Mouse (Mus musculus) intestine, postnatal 0 days (tissue): Measurements from ENCODE around the gene D7Ertd443e. TPM values are rescaled to one million over a fixed set of nuclear protein-coding genes. Genes with fewer than 3 reads are reported as not detected.

Experiments used
- ATAC-seq: fragments of 200-750 bp; cut with Nextera tagmentation; 2 replicates; pipeline ENCODE4 v1.8.0; 2017; ENCODE audit warnings: mild to moderate bottlenecking, moderate TSS enrichment, moderate library complexity
- H3K27ac ChIP-seq: fragments of 300-500 bp; sonication (generic); 2 replicates; pipeline ENCODE4 v1.5.1; 2014; ENCODE audit warnings: mild to moderate bottlenecking, low read depth, low read length, moderate library complexity
- H3K27me3 ChIP-seq: fragments of 300-500 bp; sonication (generic); replicated peaks from 2 replicates; pipeline ENCODE4 v1.6.1; 2014; ENCODE audit warnings: low read length, mixed read lengths; ENCODE audit not compliant: control insufficient read depth, insufficient read depth
- H3K36me3 ChIP-seq: fragments of 300-500 bp; sonication (generic); 2 replicates; pipeline ENCODE4 v1.6.1; 2014; ENCODE audit warnings: mild to moderate bottlenecking, moderate library complexity; ENCODE audit not compliant: control insufficient read depth, insufficient read depth
- H3K4me1 ChIP-seq: fragments of 300-500 bp; sonication (generic); replicated peaks from 2 replicates; pipeline ENCODE4 v1.6.1; 2014; ENCODE audit warnings: antibody characterized with exemption, low read length, mixed read lengths; ENCODE audit not compliant: control insufficient read depth, insufficient read depth
- H3K4me2 ChIP-seq: fragments of 300-500 bp; sonication (generic); replicated peaks from 2 replicates; pipeline ENCODE4 v1.6.1; 2014; ENCODE audit warnings: low read depth, mild to moderate bottlenecking, moderate library complexity
- H3K4me3 ChIP-seq: fragments of 300-500 bp; sonication (generic); 2 replicates; pipeline ENCODE4 v1.5.1; 2014; ENCODE audit warnings: low read depth, low read length
- H3K9ac ChIP-seq: fragments of 300-500 bp; sonication (generic); 2 replicates; pipeline ENCODE4 v1.6.1; 2014; ENCODE audit warnings: mild to moderate bottlenecking, low read depth, low read length
- H3K9me3 ChIP-seq: fragments of 300-500 bp; sonication (generic); 2 replicates; pipeline ENCODE4 v1.6.1; 2016; ENCODE audit warnings: mixed run types; ENCODE audit not compliant: control insufficient read depth
- CTCF ChIP-seq: sonication (generic); IDR thresholded peaks from 2 replicates; pipeline ENCODE4 v1.5.1; 2016; ENCODE audit warnings: low read depth, mild to moderate bottlenecking, control low read depth, antibody characterized with exemption, moderate library complexity
- WGBS: fragments of 180-500 bp; shearing (Covaris S2); extraction: QIAGEN DNeasy Blood & Tissue Kit; methylation state at CpG from one replicate; pipeline ENCODE4 v1.1.7; 2014; 5-methylcytosine and 5-hydroxymethylcytosine counted together
- polyA plus RNA-seq: library from polyadenylated mRNA; unstranded; fragments of >200 nt; fragmentation: Nextera tagmentation; extraction: Ambion mirVana; gene quantifications from 2 replicates; pipeline ENCODE4 v1.2.1, GENCODE M21; 2015

Gene D7Ertd443e
- polyA plus RNA-seq, 1 experiment from 2014 or later = not detected

DNA sequence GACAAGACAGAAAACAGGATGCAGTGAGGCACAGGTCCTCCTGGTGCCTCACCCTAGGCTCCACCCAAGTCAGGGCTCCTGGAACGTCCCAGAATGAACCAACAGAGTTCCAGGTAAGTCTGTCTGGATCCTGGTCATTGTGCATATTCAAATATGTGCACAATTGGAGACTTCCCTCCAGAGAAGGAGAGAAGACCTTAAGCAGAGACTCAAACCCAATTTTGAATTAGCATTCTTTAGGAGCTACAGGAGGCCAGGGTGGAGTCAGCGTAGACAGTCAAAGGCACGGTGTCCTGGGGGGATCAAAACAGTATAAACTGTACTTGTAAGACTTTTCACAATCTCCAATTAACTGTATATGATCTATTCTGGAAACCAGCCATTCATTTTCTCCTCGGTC lies 113.0 kb downstream of the D7Ertd443e start:
- 77% methylated on average over 4 of the region's 4 CpGs for WGBS
- H3K4me1 ChIP-seq = no peaks in the 10 kb centered on the region

DNA sequence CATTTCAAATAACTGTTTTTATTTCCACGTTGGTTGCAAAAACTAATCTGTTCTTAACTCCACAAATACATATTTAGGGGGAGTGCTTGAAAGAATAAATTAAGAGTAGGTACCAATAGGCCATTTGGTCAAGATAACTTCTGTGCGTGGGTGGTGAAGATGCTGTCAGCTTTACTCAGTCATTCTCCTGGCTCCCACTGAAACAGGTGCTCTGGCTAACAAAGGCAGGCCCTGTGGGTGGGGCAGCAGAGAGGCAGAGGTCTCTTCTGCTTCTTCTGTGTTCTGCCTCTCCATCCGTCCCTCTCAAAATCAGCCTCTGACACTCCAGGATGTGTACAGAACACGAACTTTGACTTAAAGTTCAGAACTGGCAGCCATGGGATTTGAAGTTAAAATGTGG lies 119.7 kb downstream of the D7Ertd443e start:
- WGBS = 77% methylated on average over 4 of the region's 4 CpGs
- no peaks in the 10 kb centered on the region for H3K9me3 ChIP-seq
- no peaks in the 10 kb centered on the region for H3K36me3 ChIP-seq
- no peaks in the 10 kb centered on the region for H3K4me1 ChIP-seq
- H3K4me3 ChIP-seq = no peak overlapping the region
- no peak for ATAC-seq
- H3K4me2 ChIP-seq = no peak overlapping the region
- H3K9ac ChIP-seq = no peak overlapping the region
- H3K27me3 ChIP-seq = no peaks in the 10 kb centered on the region
- no peak overlapping the region for H3K27ac ChIP-seq
- TF ChIP-seq CTCF = no peak

More for the DNA sequence above, 113.0 kb downstream of the D7Ertd443e start:
- Histone ChIP-seq H3K9me3 (no peaks in the 10 kb centered on the region), H3K4me3 (no peak overlapping the region), H3K9ac (no peak overlapping the region), H3K4me2 (no peak overlapping the region), H3K36me3 (no peaks in the 10 kb centered on the region), H3K27ac (no peak overlapping the region), H3K27me3 (no peaks in the 10 kb centered on the region)
- no peak for ATAC-seq
- TF ChIP-seq CTCF = no peak

DNA sequence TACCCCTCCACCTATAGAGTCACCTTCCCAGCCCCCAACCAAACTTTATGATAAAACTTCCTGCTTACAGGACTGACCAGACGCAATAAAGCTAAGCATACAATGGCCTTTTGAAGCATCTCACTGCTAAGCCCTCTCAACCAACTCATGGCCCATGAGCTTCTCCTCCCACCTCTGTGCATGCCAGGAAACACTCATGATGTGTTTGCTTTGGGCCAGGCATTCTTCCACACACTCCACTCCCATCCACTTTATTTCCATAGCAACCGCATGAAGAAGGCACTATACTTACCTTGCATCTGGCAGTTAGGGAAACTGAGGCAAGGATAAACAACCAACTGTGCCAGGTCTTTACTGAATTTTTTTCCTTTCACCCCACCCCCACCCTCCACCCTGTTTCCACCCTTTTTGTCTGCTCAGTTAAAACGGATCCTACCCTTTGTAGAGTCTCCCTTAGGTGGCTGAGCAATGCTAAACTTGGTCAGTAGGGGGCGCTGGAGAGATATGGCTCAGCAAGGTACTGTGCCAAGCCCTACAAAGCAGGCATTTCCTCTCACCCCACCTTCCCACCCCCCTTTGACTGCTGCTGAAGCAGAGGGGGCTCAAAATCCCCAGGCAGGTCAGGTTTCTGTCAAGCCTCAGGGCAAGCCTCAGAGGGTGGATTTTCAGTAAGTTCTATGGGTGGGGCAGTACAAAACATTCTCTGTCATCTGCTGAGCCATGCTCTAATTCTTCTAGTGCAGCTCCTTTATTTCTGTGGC lies 122.1 kb downstream of the D7Ertd443e start:
- peak; percentile 89 for TF ChIP-seq CTCF
- H3K4me2 ChIP-seq = no peak overlapping the region

DNA sequence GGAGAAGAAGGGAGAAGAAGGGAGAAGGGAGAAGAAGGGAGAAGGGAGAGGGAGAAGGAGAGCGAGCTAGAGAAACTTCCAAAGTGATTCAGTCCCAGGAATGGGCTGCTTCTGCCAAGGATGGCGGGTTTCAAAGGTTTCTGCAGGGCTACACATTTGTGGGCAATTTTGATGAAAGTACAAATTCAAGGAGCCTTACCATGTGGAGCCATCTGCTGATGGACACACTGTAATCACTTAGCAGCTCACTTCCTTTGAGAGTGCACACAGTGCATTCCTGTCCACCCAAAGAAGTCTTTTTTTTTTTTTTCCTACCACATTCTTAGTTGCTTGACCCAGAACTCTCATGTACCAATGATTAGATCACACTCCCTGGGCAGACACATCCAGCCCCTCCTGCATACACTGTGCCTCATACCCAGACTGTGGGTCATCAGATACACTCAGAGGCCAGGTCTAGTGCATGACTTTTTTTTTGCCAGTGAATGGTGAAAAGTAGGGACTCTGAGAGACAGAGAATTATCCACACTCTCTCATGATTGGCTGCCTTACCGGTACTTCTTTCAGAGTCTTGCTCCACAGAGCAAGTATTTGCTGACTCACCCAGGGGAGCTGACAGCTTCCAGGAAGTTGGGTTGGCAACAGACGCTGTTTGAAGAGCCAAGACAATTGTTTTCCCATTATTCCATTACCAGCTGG lies 124.3 kb downstream of the D7Ertd443e start:
- no peak overlapping the region for H3K4me3 ChIP-seq
- 42% methylated on average over 4 of the region's 4 CpGs for WGBS
- no peak for ATAC-seq

More for the DNA sequence above, 122.1 kb downstream of the D7Ertd443e start:
- Histone ChIP-seq H3K9me3 (no peaks in the 10 kb centered on the region), H3K27ac (no peak overlapping the region), H3K9ac (no peak overlapping the region), H3K36me3 (no peaks in the 10 kb centered on the region), H3K4me3 (no peak overlapping the region), H3K4me1 (no peaks in the 10 kb centered on the region), H3K27me3 (no peaks in the 10 kb centered on the region)
- ATAC-seq = peak; percentile 43
- WGBS = 39% methylated on average over 4 of the region's 4 CpGs

DNA sequence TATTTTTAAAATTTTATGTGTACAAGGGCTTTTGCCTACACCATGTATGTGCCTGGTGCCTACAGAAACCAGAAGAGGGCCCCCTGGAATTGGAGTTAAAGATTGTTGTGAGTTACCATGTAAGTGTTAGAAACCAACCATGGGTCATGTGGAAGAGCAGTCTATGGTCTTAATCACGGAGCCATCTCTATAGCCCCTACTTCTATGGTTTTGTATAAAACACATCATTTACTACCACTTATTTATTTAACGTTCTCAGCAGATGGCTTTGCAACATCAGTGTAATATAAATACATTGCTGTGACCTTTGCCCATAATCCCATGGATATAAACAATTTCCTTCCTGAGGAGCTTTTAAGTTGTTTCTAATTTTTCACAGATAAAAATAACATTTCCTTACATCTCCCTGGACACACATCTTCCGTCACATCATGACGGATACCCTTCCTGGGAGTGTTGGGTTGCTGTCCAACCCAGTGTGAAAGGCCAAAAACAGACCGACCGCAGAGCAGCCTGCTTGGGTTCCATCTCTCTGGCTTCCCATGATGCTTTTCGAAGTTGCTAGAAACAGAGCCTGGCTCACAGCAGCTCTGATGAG lies 135.1 kb downstream of the D7Ertd443e start:
- no peak for TF ChIP-seq CTCF
- no peak overlapping the region for H3K27ac ChIP-seq
- H3K36me3 ChIP-seq = no peaks in the 10 kb centered on the region
- H3K4me2 ChIP-seq = no peak overlapping the region
- no peaks in the 10 kb centered on the region for H3K4me1 ChIP-seq
- no peaks in the 10 kb centered on the region for H3K9me3 ChIP-seq
- no peak for ATAC-seq
- no peak overlapping the region for H3K9ac ChIP-seq
- no peaks in the 10 kb centered on the region for H3K27me3 ChIP-seq
- 52% methylated on average over 7 of the region's 7 CpGs for WGBS
- H3K4me3 ChIP-seq = no peak overlapping the region

More for the DNA sequence above, 124.3 kb downstream of the D7Ertd443e start:
- TF ChIP-seq CTCF = peak; percentile 24; the same call in 1 of the 2 replicates
- Histone ChIP-seq H3K4me2 (no peak overlapping the region), H3K27ac (no peak overlapping the region), H3K9ac (no peak overlapping the region), H3K9me3 (no peaks in the 10 kb centered on the region), H3K36me3 (no peaks in the 10 kb centered on the region), H3K4me1 (no peaks in the 10 kb centered on the region), H3K27me3 (no peaks in the 10 kb centered on the region)

DNA sequence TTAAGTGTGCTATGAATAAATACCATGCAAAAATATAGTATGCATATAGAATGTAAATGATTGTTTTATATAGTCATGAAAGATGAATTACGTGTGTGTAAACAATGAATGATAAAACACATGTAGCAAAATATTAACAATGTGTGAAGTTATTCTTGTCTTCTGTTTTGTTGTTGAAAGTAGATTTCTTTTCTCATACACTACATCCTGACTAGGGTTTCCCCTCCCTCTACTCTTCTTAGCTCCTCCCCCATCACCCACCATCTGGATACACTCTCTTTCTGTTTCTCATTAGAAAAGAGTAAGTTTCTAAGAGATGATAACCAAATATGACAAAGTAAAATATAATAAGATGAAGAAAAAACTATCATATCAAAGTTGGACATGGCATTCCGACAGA lies 137.4 kb downstream of the D7Ertd443e start:
- Histone ChIP-seq H3K9me3 (no peaks in the 10 kb centered on the region), H3K4me1 (no peaks in the 10 kb centered on the region), H3K4me2 (no peak overlapping the region), H3K27ac (no peak overlapping the region), H3K9ac (no peak overlapping the region), H3K36me3 (no peaks in the 10 kb centered on the region), H3K27me3 (no peaks in the 10 kb centered on the region), H3K4me3 (no peak overlapping the region)
- no peak for TF ChIP-seq CTCF
- ATAC-seq = no peak
- 92% methylated on average over 2 of the region's 2 CpGs for WGBS
